Mouse (Mus musculus): ENCODE measurements around the gene 1700123L14Rik. TPM values are rescaled to one million over a fixed set of nuclear protein-coding genes. Genes with fewer than 3 reads are reported as not detected.

Gene 1700123L14Rik
- polyA plus RNA-seq, 1 experiment from 2014 or later: not detected

- ATAC-seq (ENCODE audit: insufficient read depth, low FRiP score, low TSS enrichment) (no peak), DNase-seq (ENCODE audit: low spot score) (no peak)
- H3K4me1 ChIP-seq (ENCODE audit: control insufficient read depth, insufficient read depth, low read length): no peaks in the 10 kb centered on the region
- H3K27me3 ChIP-seq (ENCODE audit: control insufficient read depth, insufficient read depth, low read length): no peaks in the 10 kb centered on the region
- no peak overlapping the region for H3K4me3 ChIP-seq (ENCODE audit: low read depth, low read length)
- no peaks in the 10 kb centered on the region for H3K36me3 ChIP-seq (ENCODE audit: control insufficient read depth, insufficient read depth, low read length)
- 90% methylated on average over 1 of the region's 1 CpGs for WGBS
- no peak overlapping the region for H3K4me2 ChIP-seq (ENCODE audit: low read depth)
- H3K27ac ChIP-seq (ENCODE audit: low read depth, low read length): no peak overlapping the region
- no peak overlapping the region for H3K9ac ChIP-seq (ENCODE audit: low read length)
- no peaks in the 10 kb centered on the region for H3K9me3 ChIP-seq (ENCODE audit: control insufficient read depth, low read length)
Observed at GRCm38 (mm10) chr6:96143326-96143725, 22.7 kb downstream of the 1700123L14Rik start.

GRCm38 (mm10) chr6:96116534-96117272 is 49.3 kb downstream of the 1700123L14Rik start:
- no peaks in the 10 kb centered on the region for H3K36me3 ChIP-seq (ENCODE audit: control insufficient read depth, insufficient read depth, low read length)
- H3K4me1 ChIP-seq (ENCODE audit: control insufficient read depth, insufficient read depth, low read length): 0 out of 2 replicates have a peak, but pooled peaks cover 2% of the 10 kb centered on the region
- 1% methylated on average over 32 of the region's 32 CpGs for WGBS
- DNase-seq (ENCODE audit: low spot score): peak; percentile 61
- H3K9me3 ChIP-seq (ENCODE audit: control insufficient read depth, low read length): no peaks in the 10 kb centered on the region
- H3K4me2 ChIP-seq (ENCODE audit: low read depth): peak overlapping the region; percentile 94
- no peaks in the 10 kb centered on the region for H3K27me3 ChIP-seq (ENCODE audit: control insufficient read depth, insufficient read depth, low read length)
- peak overlapping the region; percentile 72 for H3K9ac ChIP-seq (ENCODE audit: low read length)
- H3K27ac ChIP-seq (ENCODE audit: low read depth, low read length): no peak overlapping the region
- peak overlapping the region; percentile 48 for H3K4me3 ChIP-seq (ENCODE audit: low read depth, low read length)
- ATAC-seq (ENCODE audit: insufficient read depth, low FRiP score, low TSS enrichment): peak; percentile 81

GRCm38 (mm10) chr6:96116148-96116533 is 49.9 kb downstream of the 1700123L14Rik start:
- peak overlapping the region; percentile 94 for H3K4me2 ChIP-seq (ENCODE audit: low read depth)
- 18% methylated on average over 6 of the region's 6 CpGs for WGBS
- H3K9me3 ChIP-seq (ENCODE audit: control insufficient read depth, low read length): no peaks in the 10 kb centered on the region
- H3K27ac ChIP-seq (ENCODE audit: low read depth, low read length): no peak overlapping the region
- no peaks in the 10 kb centered on the region for H3K36me3 ChIP-seq (ENCODE audit: control insufficient read depth, insufficient read depth, low read length)
- peak overlapping the region; percentile 48 for H3K4me3 ChIP-seq (ENCODE audit: low read depth, low read length)
- DNase-seq (ENCODE audit: low spot score) (no peak), ATAC-seq (ENCODE audit: insufficient read depth, low FRiP score, low TSS enrichment) (no peak)
- peak overlapping the region; percentile 72 for H3K9ac ChIP-seq (ENCODE audit: low read length)
- H3K4me1 ChIP-seq (ENCODE audit: control insufficient read depth, insufficient read depth, low read length): 0 out of 2 replicates have a peak, but pooled peaks cover 2% of the 10 kb centered on the region
- H3K27me3 ChIP-seq (ENCODE audit: control insufficient read depth, insufficient read depth, low read length): no peaks in the 10 kb centered on the region

Other genes starting within 250 kb of the 1700123L14Rik start
- gene Fam19a1, start 53.1 kb downstream of the 1700123L14Rik start, polyA plus RNA-seq (2014; fragmentation: Nextera tagmentation; extraction: Ambion mirVana): 2.3 TPM in 2 replicates

Data from neural tube, embryonic 11.5 days (tissue).